Mouse (Mus musculus) frontal cortex, postnatal 36 days (tissue): ENCODE data around the gene Nudt8.
A peak's percentile ranks its signal among the peaks of the same experiment; 100 is the strongest.
"Not testable (repeated sequence)": the region's sequence is repeated elsewhere in the genome, so short reads cannot be mapped to it uniquely, and the experiment has no call there.

Source experiments
- DNase-seq, 2 experiments: peaks; one replicate each; pipeline ENCODE4 v3.0.0; 2022; ENCODE audit warnings: low spot score in 2 of 2

The Nudt8 gene

DNA sequence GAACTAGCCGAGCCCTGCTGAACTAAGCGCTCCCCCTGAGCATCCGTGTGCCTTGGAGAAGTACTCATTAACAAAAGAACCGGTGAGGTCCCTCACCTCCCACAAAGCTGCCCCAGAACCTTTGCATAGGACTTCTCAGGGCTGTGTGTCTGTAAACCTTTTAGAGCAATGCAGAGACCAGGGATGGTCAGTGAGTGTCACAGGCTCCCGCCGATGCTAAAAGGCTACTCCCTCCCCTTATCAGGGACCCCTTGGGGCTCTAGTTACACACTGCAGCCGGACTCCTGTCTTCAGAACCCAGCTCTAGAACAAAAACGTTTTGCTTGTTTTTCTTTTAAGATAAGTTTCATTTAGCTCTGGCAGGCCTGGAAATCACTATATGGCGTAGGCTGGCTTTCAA lies 12.7 kb downstream of the Nudt8 start:
- no peak for DNase-seq

DNA sequence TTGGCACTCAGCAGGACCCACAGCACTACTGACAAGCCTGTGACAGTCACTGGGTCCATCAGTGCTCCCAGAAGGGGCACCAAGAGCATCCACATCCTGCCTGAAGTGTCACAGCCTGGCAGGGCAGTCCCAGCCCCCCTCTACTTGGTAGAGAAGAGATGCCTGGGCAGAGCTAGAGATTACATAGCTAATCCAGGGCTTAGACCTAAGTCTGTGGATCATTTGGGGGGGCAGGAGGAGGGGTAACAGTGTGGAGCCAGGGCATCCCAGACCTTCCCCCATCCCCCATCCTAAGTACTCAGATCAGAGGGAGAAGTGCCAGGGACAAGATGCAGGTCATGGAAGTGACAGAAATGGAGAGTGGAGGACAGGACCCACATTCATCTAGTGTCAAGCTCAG lies 14.4 kb downstream of the Nudt8 start:
- DNase-seq, result no peak

DNA sequence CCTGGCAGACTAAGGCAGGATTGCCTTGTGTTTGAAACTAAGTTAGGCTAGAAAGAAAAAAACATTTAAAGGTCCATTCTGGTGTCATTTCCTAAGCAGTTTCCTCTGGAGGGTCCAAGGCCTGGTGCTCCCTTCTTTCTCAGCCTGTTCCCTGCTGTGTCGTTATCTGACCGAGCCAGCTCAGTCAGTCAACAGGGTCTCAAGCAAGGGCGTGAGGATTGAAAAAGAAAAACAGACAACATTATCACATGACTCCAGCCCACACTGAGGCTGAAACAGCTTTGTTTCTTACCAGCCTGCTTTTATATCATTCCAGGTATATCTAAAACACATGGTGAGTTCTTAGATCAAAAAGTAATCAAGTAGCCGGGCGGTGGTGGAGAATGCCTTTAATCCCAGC lies 15.3 kb downstream of the Nudt8 start:
- DNase-seq, result no peak

DNA sequence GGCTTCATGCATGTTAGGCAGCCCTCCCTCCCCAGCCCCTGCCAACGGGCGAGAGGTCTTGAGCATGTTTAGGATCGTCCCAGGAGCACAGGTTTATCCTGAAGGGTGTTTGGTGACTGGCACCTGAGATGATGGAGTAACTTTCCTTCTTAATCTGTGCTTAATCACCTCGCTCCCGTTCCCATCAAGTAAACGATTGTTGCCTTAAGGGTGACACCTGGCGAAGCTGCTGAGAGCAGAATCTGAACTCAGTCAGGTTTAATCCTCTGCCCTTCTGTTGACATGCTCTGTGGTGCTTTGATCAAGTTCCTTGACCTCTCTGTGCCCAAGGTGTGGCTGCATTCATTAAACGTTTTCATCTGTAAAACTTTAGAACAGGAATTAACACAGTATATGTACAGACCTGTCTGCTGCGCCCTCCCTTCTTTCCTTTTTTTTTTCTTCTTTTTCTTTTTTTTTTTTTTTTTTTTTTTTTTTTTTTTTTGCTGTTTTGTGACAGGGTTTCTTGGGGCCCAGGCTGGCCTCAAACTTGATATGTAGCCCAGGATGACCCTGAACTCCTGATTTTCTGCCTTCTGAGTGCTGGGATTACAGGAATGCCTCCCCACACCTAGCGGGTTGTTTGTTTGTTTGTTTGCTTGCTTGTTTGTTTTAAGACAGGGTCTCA lies 17.7 kb downstream of the Nudt8 start:
- no peak for DNase-seq

DNA sequence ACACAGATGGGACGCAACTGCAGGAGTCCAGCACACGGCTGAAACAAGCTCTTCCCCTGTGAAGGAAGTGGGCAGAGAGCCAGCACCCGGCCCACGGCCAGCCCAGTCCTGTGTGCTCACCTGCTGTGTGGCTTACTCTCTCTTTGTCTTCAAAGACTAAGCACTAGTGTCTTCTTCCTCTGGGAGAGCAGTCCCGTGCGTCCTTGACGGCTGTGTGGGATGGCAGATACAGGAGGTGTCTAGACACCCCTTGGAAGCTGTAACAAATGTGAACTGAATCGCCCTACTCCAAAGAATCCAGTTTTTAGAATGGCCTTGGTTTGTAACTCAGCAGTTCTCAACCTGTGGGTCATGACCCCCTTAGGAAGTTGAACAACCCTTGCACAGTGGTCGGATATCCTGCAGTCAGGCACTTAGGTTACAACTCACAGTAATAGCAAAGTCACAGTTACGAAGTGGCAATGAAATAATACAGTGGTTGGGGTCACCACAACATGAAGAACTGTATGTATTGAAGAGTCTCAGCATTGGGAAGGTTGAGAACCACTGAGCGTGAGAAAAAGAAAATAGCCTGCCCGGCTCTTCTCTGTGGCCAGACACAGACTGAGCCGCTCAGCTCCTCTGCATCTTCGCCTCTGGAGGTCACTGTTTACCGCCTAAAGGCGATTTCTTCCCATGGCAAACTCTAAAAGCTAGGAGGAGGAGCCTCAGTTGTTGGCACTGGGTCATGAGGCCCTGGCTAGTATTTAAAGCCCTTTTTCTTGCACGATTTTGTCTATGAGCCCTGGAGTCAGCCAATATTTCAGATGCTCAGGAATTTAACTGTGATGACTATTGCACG lies 18.6 kb downstream of the Nudt8 start:
- peak; percentile 68 to 87 for DNase-seq

DNA sequence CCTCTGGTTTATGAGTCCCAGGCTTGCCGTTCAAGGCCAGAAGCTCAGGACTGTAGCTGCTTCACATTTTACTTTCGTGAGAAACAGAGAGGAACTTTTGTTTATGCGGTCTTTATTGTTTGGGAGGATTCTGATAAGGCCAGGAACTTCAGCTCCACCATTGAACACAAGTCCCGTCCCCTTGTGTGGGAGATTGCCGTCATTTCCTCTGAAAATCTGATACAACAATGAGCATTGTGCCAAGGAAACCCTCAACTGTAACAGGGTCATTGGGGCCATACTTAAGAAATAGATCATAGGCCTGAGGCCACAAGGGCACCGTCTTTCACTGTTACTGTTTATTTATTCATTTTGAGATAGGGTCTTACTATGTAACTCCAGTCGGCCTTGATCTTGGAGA lies 22.8 kb downstream of the Nudt8 start:
- DNase-seq, result no peak

DNA sequence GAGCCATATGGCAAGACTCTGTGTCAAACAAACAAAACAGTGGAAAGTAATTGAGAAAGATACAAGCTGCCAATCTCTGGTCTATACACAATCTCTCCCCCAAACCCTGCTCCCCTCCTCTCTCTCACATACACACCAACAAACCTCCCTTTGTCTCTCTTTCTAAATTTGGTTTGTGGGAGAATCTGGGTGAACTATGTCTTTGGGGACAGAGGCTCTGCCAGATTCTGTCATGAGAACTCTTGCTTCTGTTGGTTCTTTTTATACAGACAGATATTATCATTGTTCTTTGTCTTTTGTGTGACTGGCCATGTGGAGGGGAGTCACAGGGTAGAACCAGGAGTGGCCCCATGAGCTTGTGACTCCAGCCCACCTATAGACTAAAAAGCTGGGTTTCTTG lies 27.2 kb downstream of the Nudt8 start:
- DNase-seq, result no peak

DNA sequence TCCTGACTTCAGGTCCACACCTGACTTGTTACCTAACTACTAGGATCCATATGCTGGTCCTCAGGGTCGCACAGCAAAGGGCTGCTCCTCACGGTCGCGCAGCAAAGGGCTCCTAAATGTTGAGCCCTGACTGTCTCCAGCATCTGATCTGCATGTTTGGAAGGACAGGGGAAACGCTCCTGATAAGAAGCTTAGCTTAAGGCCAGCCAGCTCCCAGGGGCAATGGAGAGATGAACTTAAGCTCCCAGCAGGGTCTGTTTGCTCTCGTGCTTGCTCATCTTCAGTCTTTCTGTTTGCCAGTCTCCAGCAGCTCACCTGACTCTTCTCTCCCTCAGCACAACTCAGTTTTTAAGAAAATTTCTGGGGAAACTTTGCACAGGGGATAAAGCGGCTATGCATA lies 32.3 kb downstream of the Nudt8 start:
- DNase-seq, result no peak

DNA sequence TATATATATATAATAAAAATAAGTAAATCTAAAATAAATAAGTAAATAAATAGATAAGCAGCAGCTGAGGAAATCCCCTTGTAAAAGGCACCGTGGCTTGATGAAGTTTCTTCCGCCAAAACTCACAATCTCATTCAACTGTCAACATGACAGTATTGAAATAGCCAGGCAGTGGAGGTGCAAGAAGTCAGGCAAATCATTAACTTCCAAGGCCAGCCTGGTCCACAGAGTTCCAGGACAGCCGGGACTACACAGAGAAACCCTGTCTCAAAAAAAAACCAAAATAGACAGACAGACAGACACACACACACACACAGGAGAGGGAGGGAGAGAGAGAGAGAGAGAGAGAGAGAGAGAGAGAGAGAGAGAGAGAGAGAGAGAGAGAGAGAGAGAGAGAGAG lies 32.9 kb downstream of the Nudt8 start:
- DNase-seq, result no peak

DNA sequence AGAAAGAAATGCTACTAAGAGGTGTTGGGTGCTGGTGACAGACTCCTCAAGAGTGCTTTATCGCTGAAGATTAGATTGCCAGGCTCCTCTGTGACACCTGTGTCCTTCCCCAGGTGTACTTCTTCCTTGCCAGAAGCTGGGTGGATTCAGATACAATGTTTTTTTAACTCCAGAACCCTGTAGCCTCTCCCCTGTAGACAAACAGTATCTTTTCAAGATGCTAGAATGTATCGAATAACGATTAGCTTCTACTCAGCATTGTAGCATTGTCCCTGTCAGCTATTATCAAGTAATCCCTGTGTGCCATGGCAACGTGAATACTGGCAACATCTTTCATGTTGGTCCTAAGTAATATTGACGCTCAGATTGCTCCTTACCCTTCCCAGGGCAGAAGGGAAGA lies 33.4 kb downstream of the Nudt8 start:
- no peak for DNase-seq

DNA sequence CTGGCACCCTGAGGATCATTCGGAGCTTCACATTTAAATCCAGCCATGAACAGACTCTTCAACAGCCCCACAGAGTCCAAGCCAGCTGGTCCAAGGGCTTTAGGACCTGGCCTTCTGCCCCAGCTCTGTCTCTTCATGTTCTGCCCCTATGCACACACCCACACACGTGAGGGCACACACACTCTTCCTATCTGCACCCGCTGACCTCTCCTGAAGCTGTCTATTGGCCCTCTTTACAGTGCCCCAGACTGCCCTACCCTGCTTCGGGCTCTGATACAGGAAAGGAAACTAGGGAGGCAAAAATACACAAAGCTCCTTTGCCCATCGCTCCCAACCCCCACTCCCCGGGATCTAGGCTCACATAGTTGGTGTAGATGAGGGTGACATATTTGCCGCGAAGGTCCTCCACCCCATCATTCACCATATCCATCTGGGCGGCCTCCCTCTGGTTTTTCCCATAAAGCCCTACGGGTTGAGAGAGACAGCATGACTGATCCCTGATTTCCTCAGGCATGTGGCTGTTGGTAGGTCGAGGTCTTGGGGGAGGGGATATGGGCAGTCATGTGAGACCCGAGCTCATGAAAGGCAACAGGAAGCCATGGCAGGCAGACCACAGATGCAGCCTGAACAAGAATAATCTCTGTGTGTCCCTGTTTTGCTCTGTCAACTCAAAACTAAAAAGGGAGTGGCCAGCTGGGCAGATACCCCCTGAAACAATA lies 36.1 kb downstream of the Nudt8 start:
- no peak for DNase-seq

DNA sequence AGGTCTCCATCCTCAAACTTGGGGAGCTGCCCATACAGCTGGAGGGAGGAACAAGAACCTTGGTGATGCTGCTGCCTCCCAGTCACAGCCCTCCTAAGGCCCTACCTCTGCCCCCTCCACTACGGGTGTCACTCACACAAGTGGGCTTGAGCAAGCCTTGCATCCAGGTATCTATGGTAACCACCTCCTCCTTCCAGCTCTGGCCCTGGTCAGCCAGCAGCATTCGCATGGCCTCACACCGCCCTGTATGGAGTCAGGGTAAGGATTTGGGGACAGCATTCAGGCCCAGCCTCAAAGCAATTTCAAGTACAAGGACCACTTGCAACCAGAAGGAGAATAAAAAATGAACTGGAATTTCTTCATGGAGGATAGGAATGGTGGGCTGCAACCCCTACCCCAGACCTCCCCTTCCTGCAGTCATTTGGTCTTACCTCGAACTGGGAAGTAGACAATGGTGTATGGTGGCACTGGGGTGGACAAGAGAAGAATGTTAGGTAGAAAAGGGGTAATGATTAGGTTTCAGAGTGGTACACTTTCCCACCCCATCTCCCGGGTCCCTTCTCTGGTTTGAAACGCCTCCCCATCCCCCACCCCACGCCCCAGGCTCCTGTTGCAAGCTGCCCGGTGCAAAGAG lies 36.9 kb downstream of the Nudt8 start:
- not testable (repeated sequence) for DNase-seq

DNA sequence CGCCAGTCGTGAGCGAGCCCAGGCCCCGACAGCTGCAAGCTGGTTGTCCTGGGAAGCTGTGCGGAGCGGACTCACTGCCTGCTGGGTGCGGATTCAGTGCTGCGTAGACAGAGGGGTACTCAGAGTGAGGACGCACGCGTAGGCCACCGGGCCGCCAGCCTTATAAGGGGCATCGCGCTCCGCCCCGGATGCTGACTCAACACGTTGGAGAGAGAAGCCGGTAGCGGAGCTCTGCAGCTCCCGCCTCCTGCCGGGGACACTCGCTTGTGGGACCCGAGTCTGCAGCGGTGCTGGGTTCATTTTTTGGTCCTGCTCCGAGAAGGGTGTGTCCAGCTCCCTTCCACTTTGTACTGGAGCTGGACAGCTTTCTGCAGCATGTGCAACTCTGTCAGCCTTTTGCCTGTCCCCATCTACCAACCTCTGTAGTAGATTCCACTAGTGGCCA lies 37.4 kb downstream of the Nudt8 start, which contains the start of gene Gstp1:
Gene Gstp1, minus strand, starts transcription at position 198 of the 445 bp plus-strand sequence.
- peak; percentile 86 to 87 for DNase-seq

DNA sequence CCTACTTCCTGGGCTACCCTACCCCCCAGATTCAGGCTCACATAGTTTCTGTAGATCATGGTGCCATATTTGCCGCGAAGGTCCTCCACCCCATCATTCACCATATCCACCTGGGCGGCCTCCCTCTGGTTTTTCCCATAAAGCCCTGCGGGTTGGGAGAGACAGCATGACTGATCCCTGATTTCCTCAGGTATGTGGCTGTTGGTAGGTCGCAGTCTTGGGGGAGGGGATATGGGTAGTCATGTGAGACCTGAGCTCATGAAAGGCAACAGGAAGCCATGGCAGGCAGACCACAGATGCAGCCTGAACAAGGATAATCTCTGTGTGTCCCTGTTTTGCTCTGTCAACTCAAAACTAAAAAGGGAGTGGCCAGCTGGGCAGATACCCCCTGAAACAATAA lies 40.6 kb downstream of the Nudt8 start:
- DNase-seq, result not testable (repeated sequence)

DNA sequence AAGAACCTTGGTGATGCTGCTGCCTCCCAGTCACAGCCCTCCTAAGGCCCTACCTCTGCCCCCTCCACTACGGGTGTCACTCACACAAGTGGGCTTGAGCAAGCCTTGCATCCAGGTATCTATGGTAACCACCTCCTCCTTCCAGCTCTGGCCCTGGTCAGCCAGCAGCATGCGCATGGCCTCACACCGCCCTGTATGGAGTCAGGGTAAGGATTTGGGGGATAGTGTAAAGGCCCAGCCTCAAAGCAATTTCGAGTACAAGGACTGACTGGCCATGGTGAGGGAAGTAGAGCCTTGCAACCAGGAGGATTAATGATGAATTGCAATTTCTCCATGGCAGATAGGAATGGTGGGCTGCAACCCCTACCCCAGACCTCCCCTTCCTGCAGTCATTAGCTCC lies 41.1 kb downstream of the Nudt8 start:
- DNase-seq, result not testable (repeated sequence)

DNA sequence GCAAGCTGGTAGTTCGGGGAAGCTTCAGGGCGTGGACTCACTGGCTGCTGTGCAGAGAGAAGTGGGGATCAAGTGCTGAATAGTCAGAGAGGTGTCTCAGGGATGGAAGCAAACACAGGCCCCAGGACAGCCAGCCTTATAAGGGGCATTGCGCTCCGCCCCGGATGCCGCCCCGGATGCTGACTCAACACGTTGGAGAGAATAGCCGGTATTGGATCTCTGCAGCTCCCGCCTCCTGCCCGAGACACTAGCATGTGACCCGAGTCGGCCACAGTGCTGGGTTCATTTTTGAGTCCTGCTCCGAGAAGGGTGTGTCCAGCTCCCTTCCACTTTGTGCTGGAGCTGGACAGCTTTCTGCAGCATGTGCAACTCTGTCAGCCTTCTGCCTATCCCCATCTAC lies 41.7 kb downstream of the Nudt8 start:
- no peak for DNase-seq

DNA sequence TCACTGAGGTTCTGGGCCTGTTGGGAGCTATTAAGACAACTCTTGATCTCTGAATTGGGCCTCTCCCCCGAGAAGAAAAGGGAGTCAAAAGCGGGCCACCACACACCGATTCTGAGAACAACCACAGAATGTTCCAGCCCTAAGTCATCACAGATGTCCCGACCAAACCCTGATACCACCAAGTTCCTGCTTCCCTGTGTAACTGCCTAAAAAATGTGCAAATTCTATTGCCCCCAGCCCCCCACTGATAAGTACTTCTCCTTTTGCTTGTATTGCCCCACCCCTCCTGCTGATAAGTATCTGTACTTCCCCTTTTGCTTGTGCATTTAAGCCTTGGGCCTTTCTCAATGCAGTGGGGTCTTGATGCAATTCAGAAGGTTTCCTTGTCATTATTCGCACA lies 43.7 kb downstream of the Nudt8 start:
- DNase-seq, result not testable (repeated sequence)

DNA sequence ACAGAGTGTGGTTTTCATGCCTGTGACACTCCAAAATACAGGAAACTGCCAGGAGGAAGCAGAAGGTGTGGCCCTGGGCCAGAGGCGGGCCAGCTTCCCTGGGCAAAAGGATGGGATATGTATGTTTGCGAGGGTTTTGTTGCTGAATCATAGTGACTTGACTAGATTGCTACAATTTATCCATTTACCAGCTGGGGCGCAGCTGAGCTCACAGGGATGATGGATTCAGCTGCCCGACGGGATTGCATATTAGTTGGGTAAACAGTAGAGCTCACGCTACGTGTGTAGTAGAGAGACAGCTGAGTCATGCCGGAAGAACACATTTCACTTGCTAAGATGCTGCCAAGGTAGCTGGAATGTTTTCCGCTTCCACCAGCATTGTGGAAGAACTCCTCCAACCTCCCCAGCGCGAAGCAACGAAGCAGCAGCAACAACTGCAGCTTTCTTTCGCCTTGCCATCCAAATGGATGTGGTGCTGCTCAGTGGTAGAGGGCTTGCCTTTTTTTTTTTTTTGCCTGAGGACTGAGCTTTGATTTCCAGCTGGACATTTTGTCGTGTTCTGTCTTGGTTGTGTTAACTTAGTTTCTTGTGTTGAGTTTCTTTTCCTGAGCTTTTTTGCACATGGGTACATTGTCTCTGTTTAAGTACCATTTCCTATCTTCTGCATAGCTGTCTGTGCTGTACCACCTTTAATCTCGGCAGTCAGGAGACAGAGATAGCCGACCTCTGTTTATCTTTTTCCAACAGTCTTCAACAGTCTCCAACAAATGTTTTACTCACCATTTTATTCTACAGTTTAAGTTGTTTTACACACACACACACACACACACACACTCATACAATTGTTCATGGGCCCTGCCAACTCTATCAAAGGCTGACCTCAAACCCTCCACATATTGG lies 45.8 kb downstream of the Nudt8 start, which contains the start of gene Gstp2:
Gene Gstp2, minus strand, starts transcription at position 58 of the 900 bp plus-strand sequence.
- DNase-seq, result peak; percentile 69 to 85

DNA sequence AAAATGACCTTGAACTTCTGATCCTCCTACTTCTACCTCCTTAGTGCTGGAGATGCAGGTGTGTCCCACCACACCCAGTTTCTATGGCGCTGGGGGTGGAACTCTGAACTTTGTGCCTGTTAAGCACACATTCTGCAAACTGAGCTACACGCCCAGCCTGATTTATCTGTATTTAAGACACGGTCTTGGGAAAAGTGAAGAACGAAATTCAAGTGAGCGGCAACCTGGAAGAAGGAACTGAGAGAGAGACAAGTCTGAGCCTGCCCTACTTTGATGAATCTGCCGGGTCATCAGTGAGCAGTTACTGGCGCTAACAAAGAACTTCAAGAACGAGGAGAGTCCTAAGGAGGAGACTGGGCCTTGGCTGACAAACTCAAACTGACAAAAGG lies 46.5 kb downstream of the Nudt8 start:
- DNase-seq, result no peak

DNA sequence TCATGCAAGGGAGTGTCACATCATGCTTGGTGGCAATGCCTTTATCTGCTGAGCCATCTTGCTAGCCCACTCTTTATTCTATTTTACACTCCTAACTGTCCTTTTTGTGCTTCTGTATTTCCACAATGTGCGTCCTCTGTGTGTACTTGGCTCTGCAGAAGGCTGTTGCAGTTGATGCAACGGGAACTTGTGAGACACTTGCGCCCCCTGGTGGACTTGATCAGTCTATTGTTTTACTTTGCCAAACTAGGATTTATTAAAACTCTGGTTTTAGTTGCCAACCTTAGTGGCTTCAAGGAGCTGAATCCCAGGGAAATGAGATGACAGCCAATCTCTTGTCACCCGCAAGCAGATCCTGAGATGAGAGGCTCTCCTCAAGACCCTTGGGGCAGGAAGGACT lies 47.5 kb downstream of the Nudt8 start:
- peak; percentile 59 to 74 for DNase-seq

DNA sequence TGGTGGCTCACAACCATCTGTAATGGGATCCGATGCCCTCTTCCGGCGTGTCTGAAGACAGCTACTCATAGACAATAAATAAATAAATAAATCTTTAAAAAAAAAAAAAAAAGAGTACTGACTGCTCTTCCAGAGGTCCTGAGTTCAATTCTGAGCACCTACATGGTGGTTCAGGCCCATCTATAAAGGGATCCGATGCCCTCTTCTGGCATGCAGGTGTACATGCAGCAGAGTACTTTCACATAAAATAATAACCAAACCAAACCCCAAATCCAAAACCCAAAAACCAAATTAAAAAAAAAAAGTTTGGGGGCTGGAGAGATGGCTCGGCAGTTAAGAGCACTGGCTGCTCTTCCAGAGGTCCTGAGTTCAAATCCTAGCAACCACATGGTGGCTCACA lies 48.7 kb downstream of the Nudt8 start:
- not testable (repeated sequence) for DNase-seq
